Mouse (Mus musculus) thymus, adult 2 months (tissue): ENCODE data around the gene Tmem8.

Experiments used
- CTCF ChIP-seq: fragments of 200-500 bp; IDR thresholded peaks from 2 replicates; pipeline ENCODE4 v1.5.1; 2012; ENCODE audit warnings: mild to moderate bottlenecking, control low read depth, low read length, moderate library complexity, borderline replicate concordance; ENCODE audit not compliant: control insufficient read depth, poor library complexity, insufficient read depth; ENCODE audit errors: extremely low read depth
- POLR2A ChIP-seq: fragments of 200-500 bp; IDR thresholded peaks from 2 replicates; pipeline ENCODE4 v1.6.1; 2012; ENCODE audit warnings: mild to moderate bottlenecking, low read length, control low read depth, moderate library complexity; ENCODE audit not compliant: control insufficient read depth, poor library complexity, insufficient read depth; ENCODE audit errors: extremely low read depth

DNA sequence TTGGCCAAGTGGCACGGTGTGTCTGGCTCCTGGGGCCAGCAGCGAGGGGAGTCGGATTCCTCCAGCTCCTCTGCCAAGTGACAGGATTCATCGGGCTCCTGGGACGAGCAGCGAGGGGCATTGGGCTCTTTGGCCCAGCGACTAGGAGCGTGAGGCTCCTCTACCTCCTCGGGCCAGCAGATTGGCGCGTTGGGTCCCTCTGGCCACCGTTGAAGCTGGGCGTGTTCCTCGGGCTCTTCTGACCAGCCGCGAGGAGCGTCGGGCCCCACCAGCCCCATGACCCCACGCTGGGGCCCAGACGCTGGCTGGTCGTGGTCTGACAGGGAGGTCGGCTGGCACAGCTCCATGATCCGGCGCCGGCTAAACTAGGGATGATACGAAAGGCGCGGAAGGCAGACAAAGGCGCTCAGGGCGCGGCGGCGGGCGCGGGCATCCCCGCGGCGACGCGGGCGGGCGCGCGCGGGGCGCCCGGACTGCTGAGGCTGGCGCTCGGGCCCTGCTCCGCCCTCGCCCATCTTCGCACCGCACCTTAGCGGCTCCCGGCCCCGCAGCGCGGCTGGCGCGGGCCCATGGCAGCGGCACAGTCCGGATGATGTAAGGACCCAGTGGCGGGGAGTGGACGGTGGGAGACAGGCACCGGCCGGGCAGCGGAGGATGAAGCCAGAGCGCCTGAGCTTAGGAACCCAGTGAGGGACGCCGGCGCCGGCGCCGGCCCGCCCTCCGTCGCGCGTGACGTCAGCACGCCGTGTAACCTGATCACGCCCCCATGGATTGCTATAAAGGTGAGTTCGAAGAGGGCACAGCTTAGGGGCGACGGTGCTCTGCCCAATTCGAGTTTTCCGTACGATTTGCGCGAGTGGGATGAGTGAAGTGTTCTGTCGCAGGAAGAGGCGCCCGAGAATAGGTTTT lies 44.0 kb upstream of the Tmem8 start, which contains the start of gene Rab11fip3:
- TF ChIP-seq POLR2A (peak; percentile 67), CTCF (no peak)
